Mouse (Mus musculus): ENCODE data around the gene Caprin2.
A peak's percentile ranks its signal among the peaks of the same experiment; 100 is the strongest.

The Caprin2 gene

DNA sequence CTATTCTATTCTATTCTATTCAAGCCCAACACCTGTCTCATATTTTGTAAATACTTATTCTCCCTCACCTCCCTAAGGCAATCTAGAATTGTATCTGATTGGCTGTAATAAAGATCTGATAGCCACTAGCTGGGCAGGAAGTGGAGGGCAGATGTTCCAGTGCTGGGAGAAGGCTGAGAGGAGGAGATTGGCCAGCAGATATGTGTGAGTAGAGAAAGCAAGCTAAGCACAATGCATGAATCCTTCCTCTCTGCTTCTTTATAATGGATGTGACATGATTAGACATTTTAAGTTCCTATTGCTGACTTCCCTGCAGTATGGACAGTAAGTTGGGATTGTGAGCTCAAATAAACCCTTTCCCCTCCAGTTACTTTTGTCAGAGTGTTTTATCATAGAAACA lies 57.6 kb downstream of the Caprin2 start:
- no peak for DNase-seq (ENCODE audit: low spot score in 2 of 2)

DNA sequence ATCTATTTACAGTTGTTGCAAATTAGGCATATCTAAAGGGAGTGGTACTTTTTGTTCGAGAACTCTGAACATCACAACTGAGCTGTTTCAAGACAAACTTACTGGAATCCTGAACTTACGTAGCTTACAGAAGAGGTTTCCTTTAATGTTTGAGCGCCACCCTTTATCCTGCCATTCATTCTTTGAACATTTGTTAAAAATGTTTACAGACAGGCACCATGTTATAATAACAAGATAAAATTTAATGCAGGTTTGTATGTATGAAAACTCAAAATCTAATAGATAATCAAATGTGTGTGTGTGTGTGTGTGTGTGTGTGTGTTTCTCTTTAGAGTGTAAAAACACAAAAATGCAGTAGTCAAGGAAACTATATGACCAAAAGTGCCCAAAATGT lies 64.3 kb downstream of the Caprin2 start:
- no peak for DNase-seq (ENCODE audit: low spot score in 2 of 2)

DNA sequence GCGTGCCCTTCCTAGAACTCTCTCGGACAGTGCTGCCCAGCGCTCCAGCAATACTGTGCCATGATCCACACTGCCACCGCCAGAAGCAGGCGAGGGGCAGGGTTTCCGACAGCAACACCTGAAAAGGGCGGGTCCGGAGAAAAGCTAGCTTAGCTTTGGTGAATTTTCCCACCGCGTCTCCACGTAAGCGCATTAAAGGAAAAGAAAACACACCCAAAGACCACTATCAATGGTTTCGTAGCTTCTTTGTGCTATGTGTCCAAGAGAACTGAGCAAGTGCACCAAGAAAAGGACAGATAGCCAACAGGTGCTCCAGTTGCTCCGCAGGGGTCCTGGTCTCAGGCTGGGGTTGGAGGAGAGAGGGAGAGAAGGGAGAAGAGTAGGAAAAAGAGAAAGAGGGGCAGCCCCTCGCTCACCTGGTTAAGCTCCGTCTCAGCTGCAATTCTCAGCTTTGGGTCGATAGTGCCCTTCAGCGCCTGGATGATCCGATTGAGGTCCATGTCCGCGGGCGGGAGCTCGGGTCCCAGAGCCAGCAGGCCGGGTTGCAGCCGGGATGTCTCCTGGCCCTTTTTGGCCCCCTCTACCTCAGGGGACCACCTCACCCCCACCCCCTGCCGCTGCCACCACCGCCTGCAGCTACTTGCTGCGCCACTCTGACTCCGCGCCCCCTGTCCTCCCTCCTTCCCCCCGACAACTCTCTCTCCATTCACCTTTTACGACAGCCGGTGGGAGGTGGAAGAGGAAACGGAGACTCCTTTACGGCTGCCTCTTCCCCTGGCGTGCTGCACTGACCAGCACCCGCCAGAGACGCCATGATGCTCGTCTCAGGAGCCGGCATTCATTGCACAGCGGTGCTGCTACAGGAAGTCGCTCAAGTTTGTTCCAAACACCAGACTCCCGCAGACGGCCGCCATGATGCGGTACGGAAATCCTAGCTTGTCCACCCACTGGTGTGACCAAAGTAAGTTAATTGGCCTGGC lies 65.0 kb downstream of the Caprin2 start, which contains the start of gene Ipo8:
Gene Ipo8 (minus strand): TSS at position 720 of the 980 bp plus-strand sequence.
- peak; percentile 63 to 72 for DNase-seq (ENCODE audit: low spot score in 2 of 2)

DNA sequence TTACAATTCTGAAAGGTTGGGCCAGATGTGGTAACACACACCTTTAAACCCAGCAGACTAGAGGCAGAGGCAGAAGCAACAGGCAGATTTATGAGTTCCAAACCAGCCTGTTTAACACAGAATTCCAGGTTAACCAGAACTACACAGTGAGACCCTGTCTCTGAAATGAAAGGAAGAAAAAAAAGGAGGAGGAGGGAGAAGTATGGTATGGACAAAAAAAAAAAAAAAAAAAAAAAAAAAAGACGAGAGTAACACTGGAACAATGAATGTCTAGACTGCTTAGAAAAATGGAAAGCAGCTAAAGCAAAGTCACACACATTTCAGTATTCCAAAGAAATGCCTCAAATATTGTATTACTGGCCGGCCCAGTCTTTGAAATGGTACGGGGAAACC lies 65.7 kb downstream of the Caprin2 start:
- no peak for DNase-seq (ENCODE audit: low spot score in 2 of 2)

DNA sequence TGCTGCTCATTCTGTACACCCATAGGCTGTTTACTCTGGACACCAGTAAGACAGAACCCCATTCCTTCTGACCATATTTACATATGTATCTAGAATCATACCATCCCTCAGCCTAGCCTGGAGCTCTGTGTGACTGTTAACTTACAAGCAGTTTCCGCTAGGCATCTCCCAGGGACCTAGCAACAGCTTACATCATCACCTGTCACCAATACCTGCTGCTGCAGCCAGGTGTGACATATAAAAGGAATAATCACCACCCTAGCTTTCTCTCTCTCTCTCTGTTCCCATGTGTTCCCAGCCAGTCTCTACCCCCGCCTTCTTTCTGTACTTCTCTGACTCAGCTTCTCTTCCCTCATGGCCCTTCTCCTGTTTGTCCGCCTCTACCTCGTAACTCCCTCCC lies 69.9 kb downstream of the Caprin2 start:
- no peak for DNase-seq (ENCODE audit: low spot score in 2 of 2)

DNA sequence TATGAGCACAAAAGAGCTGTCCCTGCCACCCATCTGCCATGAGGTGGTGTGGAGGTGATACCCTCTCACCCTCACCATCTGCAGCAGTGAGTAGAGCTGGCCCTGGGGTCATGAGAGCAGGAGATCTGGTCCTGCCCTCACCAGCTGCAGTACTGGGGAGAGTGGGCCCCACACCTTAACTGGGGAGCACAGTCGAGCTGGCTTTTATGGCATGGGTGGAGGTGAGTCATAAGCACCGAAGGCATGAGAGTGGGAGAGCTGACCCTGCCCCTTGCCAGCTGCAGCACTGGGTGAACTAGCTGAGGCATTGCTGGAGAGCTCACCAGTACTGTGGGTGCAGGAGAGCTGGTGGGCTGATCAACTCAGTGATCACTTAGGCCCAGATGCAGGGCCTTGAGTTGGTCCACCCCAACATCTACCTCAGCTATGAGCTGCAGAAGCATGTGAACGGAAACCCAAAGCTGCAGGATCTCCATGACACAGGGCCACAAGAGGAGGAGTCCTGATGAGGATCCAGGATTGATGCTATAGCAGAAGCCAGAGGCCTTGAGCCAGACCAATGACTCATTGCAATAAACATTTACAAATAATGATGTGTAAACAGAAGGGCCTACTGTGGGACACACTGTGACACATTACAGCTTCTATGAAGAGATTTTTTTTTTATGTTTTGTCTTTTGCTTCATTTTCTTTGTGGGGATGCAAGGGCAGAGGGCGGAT lies 77.3 kb downstream of the Caprin2 start:
- no peak for DNase-seq (ENCODE audit: low spot score in 2 of 2)

DNA sequence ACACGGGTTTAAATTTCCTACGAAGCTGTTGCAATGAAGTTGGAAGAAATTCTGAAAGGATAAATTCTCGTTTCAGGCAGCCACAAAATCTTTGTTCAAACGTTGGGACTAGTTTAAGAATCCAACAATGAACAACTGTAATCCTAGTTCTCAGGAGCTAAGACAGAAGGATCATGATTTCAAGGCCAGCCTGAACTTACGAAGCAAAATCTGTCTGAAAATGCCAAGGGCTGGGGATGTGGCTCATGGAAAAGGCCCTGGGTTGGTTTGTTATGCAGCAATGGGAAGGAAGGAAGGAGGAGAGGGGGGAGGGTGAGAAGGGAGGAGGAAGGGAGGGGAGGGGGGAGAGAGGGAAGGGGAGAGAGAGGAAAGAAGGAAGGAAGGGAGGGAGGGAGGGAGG lies 79.3 kb downstream of the Caprin2 start:
- DNase-seq (ENCODE audit: low spot score in 2 of 2) = no peak

DNA sequence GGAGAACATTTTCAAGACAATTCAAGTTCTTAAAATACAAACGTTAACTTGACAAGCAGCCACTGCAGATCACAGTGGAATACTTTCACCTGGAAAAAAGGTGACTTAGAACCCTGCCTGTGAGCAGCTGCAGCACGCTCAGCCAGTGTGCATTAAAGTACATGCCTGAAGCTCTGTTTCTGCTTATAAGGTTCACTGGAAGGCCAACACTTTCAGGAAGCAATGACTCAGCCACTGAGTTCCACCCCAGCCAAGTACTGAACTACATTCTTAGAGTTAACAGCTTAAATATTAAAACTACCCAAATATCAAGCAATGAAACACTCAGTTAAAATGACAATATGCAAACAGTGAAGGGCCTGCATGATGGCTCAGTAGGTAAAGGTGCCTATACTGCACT lies 84.9 kb downstream of the Caprin2 start:
- no peak for DNase-seq (ENCODE audit: low spot score in 2 of 2)

DNA sequence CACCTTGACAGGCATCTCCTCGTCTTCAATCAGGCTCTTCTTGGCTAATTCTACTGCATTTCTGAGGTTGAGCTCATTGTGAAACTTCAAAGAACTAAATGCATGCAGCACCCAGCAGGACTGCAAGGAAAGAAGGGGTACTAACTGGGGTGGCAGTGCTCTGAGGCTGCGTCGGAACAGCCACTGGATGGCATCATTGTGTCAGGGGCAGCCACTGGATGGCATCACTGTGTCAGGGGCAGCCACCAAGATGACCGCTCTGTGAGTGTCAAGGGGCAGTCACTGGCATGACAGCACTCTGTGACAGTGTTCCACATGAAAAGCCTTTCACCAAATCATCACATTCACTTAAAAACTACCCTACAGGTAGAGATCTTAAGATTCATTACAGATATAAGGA lies 96.3 kb downstream of the Caprin2 start:
- no peak for DNase-seq (ENCODE audit: low spot score in 2 of 2)

DNA sequence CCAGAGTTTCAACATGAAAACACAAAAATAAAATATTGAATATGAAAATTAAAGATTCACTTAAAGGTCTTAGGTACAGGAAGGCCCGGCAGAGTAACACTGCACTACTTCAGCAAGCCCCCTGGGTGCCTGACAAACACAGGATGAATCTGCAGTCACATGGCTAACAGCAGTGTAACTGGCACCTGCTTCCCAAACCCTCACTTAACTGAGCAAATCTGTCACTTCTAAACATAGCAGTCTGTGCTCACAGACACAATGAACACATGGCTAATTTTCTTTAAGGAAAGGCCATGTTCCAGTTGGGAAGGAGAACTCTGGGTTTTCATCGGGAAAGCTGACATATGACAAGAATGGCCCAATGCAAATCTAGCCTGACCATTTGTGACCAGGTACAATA lies 100.9 kb downstream of the Caprin2 start:
- no peak for DNase-seq (ENCODE audit: low spot score in 2 of 2)
